ENCODE assay signal across 12 mouse cellular contexts in genomic region chr15:93287628-93288027, GRCm38 (mm10).
"Had no signal": no experiment of that assay in that cellular context is flagged by ENCODE, and none has a peak within 500 bp of the region (broad histone marks: within the 10 kb centered on the region; RNA-seq: fewer than 3 reads in every experiment).

No protein-coding gene starts in this region.

- H3K9ac ChIP-seq: limb, embryonic 13.5 days; liver, embryonic 14.5 days; midbrain, embryonic 12.5 days had no signal

- DNase-seq: kidney, postnatal 10 days; kidney, postnatal 4 days; lung, adult 18-20 months; lung, postnatal 36 days; right cerebral cortex, postnatal 14 days; thymus, postnatal 4 days had no signal

- H3K4me3 ChIP-seq: layer of hippocampus, adult 2 months; limb, embryonic 13.5 days; midbrain, embryonic 12.5 days had no signal

- H3K27ac ChIP-seq: layer of hippocampus, adult 2 months; limb, embryonic 13.5 days; liver, embryonic 14.5 days; midbrain, embryonic 12.5 days had no signal

- H3K4me1 ChIP-seq: limb, embryonic 13.5 days; midbrain, embryonic 12.5 days had no signal

- ATAC-seq: lung, postnatal 0 days; midbrain, embryonic 16.5 days had no signal

- H3K27me3 ChIP-seq: limb, embryonic 13.5 days; midbrain, embryonic 12.5 days had no signal

- H3K9me3 ChIP-seq: limb, embryonic 13.5 days; midbrain, embryonic 12.5 days had no signal
